Mouse (Mus musculus) forebrain, embryonic 12.5 days (tissue): ENCODE results near the gene Gm10324. TPM values are rescaled to one million over a fixed set of nuclear protein-coding genes. Genes with fewer than 3 reads are reported as not detected.
"Not testable (repeated sequence)": the region's sequence is repeated elsewhere in the genome, so short reads cannot be mapped to it uniquely, and the experiment has no call there.

Experiments
- ATAC-seq: fragments of 200-750 bp; cut with Nextera tagmentation; 2 replicates; pipeline ENCODE4 v1.8.0; 2017; ENCODE audit warnings: moderate TSS enrichment; ENCODE audit not compliant: low FRiP score
- H3K27ac ChIP-seq: fragments of 300-500 bp; sonication (generic); 2 replicates; pipeline ENCODE4 v1.5.1; 2016; ENCODE audit warnings: mild to moderate bottlenecking
- H3K27me3 ChIP-seq: fragments of 300-500 bp; sonication (generic); 2 replicates; pipeline ENCODE4 v1.6.1; 2016; ENCODE audit warnings: mild to moderate bottlenecking
- H3K36me3 ChIP-seq: fragments of 300-500 bp; sonication (generic); replicated peaks from 2 replicates; pipeline ENCODE4 v1.6.1; 2016; ENCODE audit warnings: mild to moderate bottlenecking
- H3K4me1 ChIP-seq: fragments of 300-500 bp; sonication (generic); 2 replicates; pipeline ENCODE4 v1.6.1; 2016
- H3K4me2 ChIP-seq: fragments of 300-500 bp; sonication (generic); 2 replicates; pipeline ENCODE4 v1.6.1; 2016; ENCODE audit warnings: mild to moderate bottlenecking, moderate library complexity
- H3K4me3 ChIP-seq: fragments of 300-500 bp; sonication (generic); replicated peaks from 2 replicates; pipeline ENCODE4 v1.5.1; 2016; ENCODE audit warnings: mild to moderate bottlenecking
- H3K9ac ChIP-seq: fragments of 300-500 bp; sonication (generic); 2 replicates; pipeline ENCODE4 v1.6.1; 2016; ENCODE audit warnings: mild to moderate bottlenecking
- H3K9me3 ChIP-seq: fragments of 300-500 bp; sonication (generic); 2 replicates; pipeline ENCODE4 v1.6.1; 2016
- WGBS: fragments of 180-500 bp; shearing (Covaris S2); methylation state at CpG from one replicate; pipeline ENCODE4 v1.1.7; 2016; 5-methylcytosine and 5-hydroxymethylcytosine counted together
- polyA plus RNA-seq: library from polyadenylated mRNA; unstranded; fragments of >200 nt; fragmentation: Nextera tagmentation; extraction: Ambion mirVana; gene quantifications from 2 replicates; pipeline ENCODE4 v1.2.1, GENCODE M21; 2016

Gm10324 gene
- not detected in 2 replicates for polyA plus RNA-seq

- H3K4me2 ChIP-seq, H3K9me3 ChIP-seq, H3K36me3 ChIP-seq, H3K4me3 ChIP-seq, H3K27ac ChIP-seq, H3K27me3 ChIP-seq, ATAC-seq, H3K9ac ChIP-seq, H3K4me1 ChIP-seq: not testable (repeated sequence)
- WGBS, result no CpG with 5 or more reads among the region's 2 CpGs
Measured at GRCm38 (mm10) chr13:66119247-66119646, at the start of gene Gm10324. TSS of gene Gm10324 (plus strand) at chr13:66119547.

Other genes with a start within 250 kb of the Gm10324 start
- not detected in 2 replicates for gene Gm10772, start 108.0 kb downstream of the Gm10324 start, polyA plus RNA-seq